Mouse (Mus musculus) stomach, embryonic 16.5 days (tissue): ENCODE results near the gene Gm21981. TPM values are rescaled to one million over a fixed set of nuclear protein-coding genes. Genes with fewer than 3 reads are reported as not detected.
A peak's percentile ranks its signal among the peaks of the same experiment; 100 is the strongest.

ENCODE experiments used
- ATAC-seq: fragments of 200-750 bp; cut with Nextera tagmentation; 2 replicates; pipeline ENCODE4 v1.8.0; 2017; ENCODE audit warnings: moderate number of reproducible peaks, moderate TSS enrichment; ENCODE audit not compliant: insufficient read depth, low FRiP score
- H3K27ac ChIP-seq: fragments of 300-500 bp; sonication (generic); 2 replicates; pipeline ENCODE4 v1.5.1; 2014; ENCODE audit warnings: low read length
- H3K27me3 ChIP-seq: fragments of 300-500 bp; sonication (generic); 2 replicates; pipeline ENCODE4 v1.6.1; 2014; ENCODE audit warnings: low read length, control low read depth, mixed read lengths; ENCODE audit not compliant: control insufficient read depth, insufficient read depth
- H3K36me3 ChIP-seq: fragments of 300-500 bp; sonication (generic); 2 replicates; pipeline ENCODE4 v1.6.1; 2014; ENCODE audit warnings: low read length; ENCODE audit not compliant: control insufficient read depth, insufficient read depth
- H3K4me1 ChIP-seq: fragments of 300-500 bp; sonication (generic); 2 replicates; pipeline ENCODE4 v1.6.1; 2014; ENCODE audit warnings: low read length, control low read depth, mixed read lengths; ENCODE audit not compliant: control insufficient read depth, insufficient read depth
- H3K4me2 ChIP-seq: fragments of 300-500 bp; sonication (generic); 2 replicates; pipeline ENCODE4 v1.6.1; 2014; ENCODE audit warnings: low read depth, low read length, mixed read lengths
- H3K4me3 ChIP-seq: fragments of 300-500 bp; sonication (generic); replicated peaks from 2 replicates; pipeline ENCODE4 v1.5.1; 2014; ENCODE audit warnings: mild to moderate bottlenecking, low read length
- H3K9ac ChIP-seq: fragments of 300-500 bp; sonication (generic); 2 replicates; pipeline ENCODE4 v1.6.1; 2014; ENCODE audit warnings: low read length
- H3K9me3 ChIP-seq: fragments of 300-500 bp; sonication (generic); replicated peaks from 2 replicates; pipeline ENCODE4 v1.6.1; 2016; ENCODE audit warnings: low read length, control low read depth; ENCODE audit not compliant: control insufficient read depth
- WGBS: fragments of 180-500 bp; shearing (Covaris S2); extraction: QIAGEN DNeasy Blood & Tissue Kit; methylation state at CpG from one replicate; pipeline ENCODE4 v1.1.7; 2014; 5-methylcytosine and 5-hydroxymethylcytosine counted together
- polyA plus RNA-seq: library from polyadenylated mRNA; unstranded; fragments of >200 nt; fragmentation: Nextera tagmentation; extraction: Ambion mirVana; gene quantifications from 2 replicates; pipeline ENCODE4 v1.2.1, GENCODE M21; 2015

Gm21981 gene
- polyA plus RNA-seq, 1 experiment from 2014 or later = 0.19 TPM

GRCm38 (mm10) chr17:47730633-47731575, 36.6 kb upstream of the Gm21981 start:
- Histone ChIP-seq H3K4me3 (no peak overlapping the region), H3K27me3 (no peaks in the 10 kb centered on the region), H3K4me1 (no peaks in the 10 kb centered on the region), H3K9me3 (no peaks in the 10 kb centered on the region), H3K9ac (no peak overlapping the region), H3K36me3 (no peaks in the 10 kb centered on the region), H3K27ac (no peak overlapping the region), H3K4me2 (no peak overlapping the region)
- no peak for ATAC-seq
- 50% methylated on average over 24 of the region's 24 CpGs for WGBS

- Histone ChIP-seq H3K4me1 (no peaks in the 10 kb centered on the region), H3K36me3 (no peaks in the 10 kb centered on the region), H3K4me3 (0 out of 2 replicates have a peak within 1 kb of the TSS, but pooled peaks have one; percentile 10), H3K4me2 (0 out of 2 replicates have a peak within 1 kb of the TSS, but pooled peaks have one; percentile 24), H3K9me3 (no peaks in the 10 kb centered on the region), H3K27ac (no peak within 1 kb of the TSS), H3K9ac (no peak within 1 kb of the TSS), H3K27me3 (no peaks in the 10 kb centered on the region)
- ATAC-seq = peak; percentile 70
- WGBS = 65% methylated on average over 11 of the region's 11 CpGs
Observed at GRCm38 (mm10) chr17:47726566-47726965, 32.3 kb upstream of the Gm21981 start, which contains the start of gene Pgc. Gene Pgc (plus strand): TSS chr17:47726842.

GRCm38 (mm10) chr17:47721183-47721582, 26.9 kb upstream of the Gm21981 start:
- Histone ChIP-seq H3K4me1 (no peaks in the 10 kb centered on the region), H3K27me3 (no peaks in the 10 kb centered on the region), H3K36me3 (no peaks in the 10 kb centered on the region), H3K4me2 (no peak overlapping the region), H3K9me3 (no peaks in the 10 kb centered on the region), H3K4me3 (no peak overlapping the region), H3K9ac (no peak overlapping the region), H3K27ac (no peak overlapping the region)
- 72% methylated on average over 4 of the region's 4 CpGs for WGBS
- no peak for ATAC-seq

- no peaks in the 10 kb centered on the region for H3K4me1 ChIP-seq
- no peaks in the 10 kb centered on the region for H3K36me3 ChIP-seq
- H3K9ac ChIP-seq = no peak overlapping the region
- no peak overlapping the region for H3K4me2 ChIP-seq
- H3K9me3 ChIP-seq = no peaks in the 10 kb centered on the region
- H3K27ac ChIP-seq = no peak overlapping the region
- 49% methylated on average over 3 of the region's 3 CpGs for whole genome bisulfite sequencing
- H3K27me3 ChIP-seq = no peaks in the 10 kb centered on the region
- no peak overlapping the region for H3K4me3 ChIP-seq
- ATAC-seq = no peak
Observed at GRCm38 (mm10) chr17:47715037-47715436, 20.8 kb upstream of the Gm21981 start.

- H3K9ac ChIP-seq = no peak overlapping the region
- H3K4me3 ChIP-seq = no peak overlapping the region
- H3K27me3 ChIP-seq = no peaks in the 10 kb centered on the region
- H3K9me3 ChIP-seq = no peaks in the 10 kb centered on the region
- no peak for ATAC-seq
- no peak overlapping the region for H3K4me2 ChIP-seq
- peaks cover 8% of the 10 kb centered on the region; the same call in 1 of the 2 replicates for H3K4me1 ChIP-seq
- H3K36me3 ChIP-seq = no peaks in the 10 kb centered on the region
- whole genome bisulfite sequencing = 56% methylated on average over 22 of the region's 22 CpGs
- no peak overlapping the region for H3K27ac ChIP-seq
Observed at GRCm38 (mm10) chr17:47712889-47713571, 18.8 kb upstream of the Gm21981 start.

- Histone ChIP-seq H3K9me3 (no peaks in the 10 kb centered on the region), H3K4me1 (peaks cover 10% of the 10 kb centered on the region; the same call in 1 of the 2 replicates), H3K4me3 (no peak overlapping the region), H3K4me2 (no peak overlapping the region), H3K27ac (no peak overlapping the region), H3K9ac (no peak overlapping the region), H3K36me3 (no peaks in the 10 kb centered on the region), H3K27me3 (no peaks in the 10 kb centered on the region)
- WGBS = 37% methylated on average over 6 of the region's 6 CpGs
- 0 out of 2 replicates have a peak, but pooled peaks have one; percentile 19 for ATAC-seq
Observed at GRCm38 (mm10) chr17:47711883-47712282, 17.6 kb upstream of the Gm21981 start.

- H3K27ac ChIP-seq = no peak overlapping the region
- H3K4me3 ChIP-seq = no peak overlapping the region
- no peaks in the 10 kb centered on the region for H3K36me3 ChIP-seq
- ATAC-seq = no peak
- no peaks in the 10 kb centered on the region for H3K9me3 ChIP-seq
- no peak overlapping the region for H3K9ac ChIP-seq
- 69% methylated on average over 3 of the region's 3 CpGs for WGBS
- no peak overlapping the region for H3K4me2 ChIP-seq
- peaks cover 14% of the 10 kb centered on the region for H3K4me1 ChIP-seq
- no peaks in the 10 kb centered on the region for H3K27me3 ChIP-seq
Observed at GRCm38 (mm10) chr17:47710036-47710435, 15.8 kb upstream of the Gm21981 start.

- H3K27ac ChIP-seq = no peak overlapping the region
- 57% methylated on average over 4 of the region's 4 CpGs for WGBS
Observed at GRCm38 (mm10) chr17:47708972-47709371, 14.7 kb upstream of the Gm21981 start.

GRCm38 (mm10) chr17:47707961-47708360, 13.7 kb upstream of the Gm21981 start:
- no peak overlapping the region for H3K27ac ChIP-seq
- WGBS = 67% methylated on average over 3 of the region's 3 CpGs
- no peak overlapping the region for H3K9ac ChIP-seq
- H3K4me3 ChIP-seq = no peak overlapping the region
- no peak for ATAC-seq
- H3K4me1 ChIP-seq = peaks cover 14% of the 10 kb centered on the region
- H3K9me3 ChIP-seq = no peaks in the 10 kb centered on the region
- no peak overlapping the region for H3K4me2 ChIP-seq
- no peaks in the 10 kb centered on the region for H3K36me3 ChIP-seq
- H3K27me3 ChIP-seq = no peaks in the 10 kb centered on the region

More at GRCm38 (mm10) chr17:47708972-47709371, 14.7 kb upstream of the Gm21981 start:
- H3K4me2 ChIP-seq = no peak overlapping the region
- peaks cover 14% of the 10 kb centered on the region for H3K4me1 ChIP-seq
- no peak overlapping the region for H3K4me3 ChIP-seq
- H3K9ac ChIP-seq = no peak overlapping the region; the same call in 1 of the 2 replicates
- H3K27me3 ChIP-seq = no peaks in the 10 kb centered on the region
- no peaks in the 10 kb centered on the region for H3K36me3 ChIP-seq
- H3K9me3 ChIP-seq = no peaks in the 10 kb centered on the region
- peak; percentile 49; the same call in 1 of the 2 replicates for ATAC-seq
